Mouse (Mus musculus) olfactory bulb, adult 2 months (tissue): ENCODE data around the gene A430078G23Rik. TPM values are rescaled to one million over a fixed set of nuclear protein-coding genes. Genes with fewer than 3 reads are reported as not detected.
A peak's percentile ranks its signal among the peaks of the same experiment; 100 is the strongest.

ENCODE experiments used
- H3K27ac ChIP-seq: fragments of 200-500 bp; 2 replicates; pipeline ENCODE4 v1.5.1; 2012; ENCODE audit warnings: low read depth, low read length; ENCODE audit not compliant: insufficient read depth
- H3K4me1 ChIP-seq: fragments of 200-500 bp; 2 replicates; pipeline ENCODE4 v1.6.1; 2012; ENCODE audit warnings: low read length; ENCODE audit not compliant: control insufficient read depth, insufficient read depth
- H3K4me3 ChIP-seq: fragments of 200-500 bp; 2 replicates; pipeline ENCODE4 v1.5.1; 2012; ENCODE audit warnings: mild to moderate bottlenecking, low read depth, low read length, moderate library complexity; ENCODE audit not compliant: insufficient read depth
- CTCF ChIP-seq: fragments of 200-500 bp; IDR thresholded peaks from 2 replicates; pipeline ENCODE4 v1.5.1; 2012; ENCODE audit warnings: low read depth, mild to moderate bottlenecking, low read length, moderate library complexity; ENCODE audit not compliant: insufficient read depth
- POLR2A ChIP-seq: fragments of 200-500 bp; IDR thresholded peaks from 2 replicates; pipeline ENCODE4 v1.6.1; 2012; ENCODE audit warnings: mild to moderate bottlenecking, low read depth, low read length, moderate library complexity; ENCODE audit not compliant: insufficient read depth
- WGBS: fragments of 180-500 bp; shearing (Covaris S2); methylation state at CpG from one replicate; pipeline ENCODE4 v1.1.7; 2018; 5-methylcytosine and 5-hydroxymethylcytosine counted together
- polyA plus RNA-seq: library from polyadenylated mRNA; stranded (reverse); fragments of >200 nt; gene quantifications from 2 replicates; pipeline ENCODE4 v1.2.4, GENCODE M21; 2012; ENCODE audit warnings: low replicate concordance; ENCODE audit not compliant: missing spikeins, insufficient read depth, insufficient read length

The A430078G23Rik gene
- polyA plus RNA-seq, 1 experiment = not detected

DNA sequence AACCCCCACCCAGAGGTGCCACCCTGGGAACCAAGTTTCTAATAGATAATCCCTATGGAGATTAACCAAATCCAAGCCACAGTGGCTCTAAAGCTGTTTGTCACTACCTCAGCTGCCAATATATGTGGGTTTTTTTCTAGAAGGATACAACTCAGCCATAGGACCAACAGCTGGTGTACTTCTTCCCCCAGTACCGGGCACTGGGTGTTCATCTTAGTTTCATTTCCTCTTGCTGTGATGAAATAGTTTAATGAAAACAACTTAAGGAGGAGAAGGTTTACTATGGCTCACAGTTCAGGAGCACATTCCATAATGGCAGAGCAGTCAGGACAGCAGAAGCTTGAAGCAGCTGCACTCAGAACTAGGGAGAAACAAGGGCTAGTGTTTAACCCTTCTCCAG lies 14.9 kb downstream of the A430078G23Rik start:
- no peaks in the 10 kb centered on the region for H3K4me1 ChIP-seq
- H3K27ac ChIP-seq = no peak overlapping the region
- 65% methylated on average over 1 of the region's 1 CpGs for WGBS
- no peak overlapping the region for H3K4me3 ChIP-seq
- no peak for TF ChIP-seq POLR2A
- no peak for TF ChIP-seq CTCF

DNA sequence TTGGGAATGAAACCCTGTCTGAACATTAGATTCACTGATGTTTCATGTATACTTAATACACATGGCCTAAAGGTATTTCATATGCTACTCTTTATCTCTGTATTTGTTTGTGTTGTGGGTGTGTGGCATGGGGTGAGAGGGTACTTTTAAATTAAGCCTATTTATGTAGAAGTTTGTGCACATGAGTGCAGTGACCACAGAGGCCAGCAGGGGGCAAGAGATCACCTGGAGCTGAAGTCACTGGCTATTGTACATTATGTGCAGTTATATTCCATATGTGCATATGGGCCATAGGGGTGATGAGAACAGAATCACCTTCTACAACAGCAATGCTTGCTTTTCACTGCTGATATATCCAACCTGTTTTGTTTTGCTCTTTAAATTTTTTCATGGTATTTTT lies 22.5 kb downstream of the A430078G23Rik start:
- TF ChIP-seq CTCF = no peak
- no peak for TF ChIP-seq POLR2A
- Histone ChIP-seq H3K4me1 (no peaks in the 10 kb centered on the region), H3K4me3 (no peak overlapping the region), H3K27ac (no peak overlapping the region)

DNA sequence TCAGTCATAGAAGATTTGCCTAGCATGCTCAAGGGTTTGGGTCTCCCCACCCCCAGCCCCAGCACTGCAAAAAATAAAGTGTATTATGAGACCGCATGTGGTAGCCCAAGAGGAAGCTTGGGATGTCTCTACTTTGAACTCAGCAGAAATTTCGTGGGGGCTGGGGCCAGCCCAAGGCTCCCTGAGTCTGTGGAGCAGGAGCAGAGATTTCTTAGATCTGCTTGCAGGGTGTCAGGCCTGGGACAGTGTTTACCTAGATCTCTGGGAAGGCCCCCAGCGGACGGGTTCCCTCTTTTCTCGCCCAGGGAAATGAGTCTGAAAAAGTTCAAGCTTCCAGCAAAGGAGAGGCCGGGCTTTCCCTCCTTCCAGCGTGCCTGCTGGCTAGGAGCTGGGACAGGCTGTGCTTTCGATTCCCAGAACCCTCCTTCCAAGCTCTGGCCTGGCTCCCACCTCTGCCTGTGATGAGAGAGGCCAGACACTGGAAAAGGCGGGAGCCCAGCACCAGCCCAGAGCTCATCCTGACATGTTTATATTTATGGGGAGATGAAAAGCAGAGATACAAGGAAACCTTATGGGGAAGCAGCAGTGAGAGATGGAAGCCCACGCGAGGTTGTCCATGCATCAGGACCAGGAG lies 23.5 kb downstream of the A430078G23Rik start:
- 68% methylated on average over 11 of the region's 11 CpGs for WGBS

DNA sequence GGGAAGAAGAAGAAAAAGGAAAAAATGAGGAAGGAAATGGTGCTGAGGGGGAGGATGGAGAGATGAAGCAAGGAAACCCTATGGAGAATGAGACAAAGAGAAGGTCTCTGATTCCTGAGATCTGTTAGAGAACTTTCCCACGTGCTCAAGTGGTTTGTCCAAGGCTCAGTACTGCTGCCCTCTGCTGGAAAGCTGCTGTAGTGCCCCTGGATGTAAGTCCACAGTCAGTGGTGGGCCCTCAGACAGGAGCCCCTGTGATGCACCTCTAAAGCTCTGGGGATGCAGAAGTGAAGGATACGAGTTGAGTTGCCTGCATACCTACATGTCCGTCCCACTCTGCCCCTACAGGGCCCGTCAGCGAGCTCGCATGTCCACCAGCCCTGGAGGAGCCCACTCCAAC lies 34.1 kb downstream of the A430078G23Rik start:
- H3K4me3 ChIP-seq = no peak overlapping the region
- H3K27ac ChIP-seq = no peak overlapping the region
- 37% methylated on average over 6 of the region's 6 CpGs for WGBS
- TF ChIP-seq POLR2A (no peak), CTCF (peak; percentile 52)
- H3K4me1 ChIP-seq = 0 out of 2 replicates have a peak, but pooled peaks cover 2% of the 10 kb centered on the region

More for the DNA sequence above, 23.5 kb downstream of the A430078G23Rik start:
- Histone ChIP-seq H3K27ac (no peak overlapping the region), H3K4me1 (no peaks in the 10 kb centered on the region), H3K4me3 (no peak overlapping the region)
- no peak for TF ChIP-seq POLR2A

DNA sequence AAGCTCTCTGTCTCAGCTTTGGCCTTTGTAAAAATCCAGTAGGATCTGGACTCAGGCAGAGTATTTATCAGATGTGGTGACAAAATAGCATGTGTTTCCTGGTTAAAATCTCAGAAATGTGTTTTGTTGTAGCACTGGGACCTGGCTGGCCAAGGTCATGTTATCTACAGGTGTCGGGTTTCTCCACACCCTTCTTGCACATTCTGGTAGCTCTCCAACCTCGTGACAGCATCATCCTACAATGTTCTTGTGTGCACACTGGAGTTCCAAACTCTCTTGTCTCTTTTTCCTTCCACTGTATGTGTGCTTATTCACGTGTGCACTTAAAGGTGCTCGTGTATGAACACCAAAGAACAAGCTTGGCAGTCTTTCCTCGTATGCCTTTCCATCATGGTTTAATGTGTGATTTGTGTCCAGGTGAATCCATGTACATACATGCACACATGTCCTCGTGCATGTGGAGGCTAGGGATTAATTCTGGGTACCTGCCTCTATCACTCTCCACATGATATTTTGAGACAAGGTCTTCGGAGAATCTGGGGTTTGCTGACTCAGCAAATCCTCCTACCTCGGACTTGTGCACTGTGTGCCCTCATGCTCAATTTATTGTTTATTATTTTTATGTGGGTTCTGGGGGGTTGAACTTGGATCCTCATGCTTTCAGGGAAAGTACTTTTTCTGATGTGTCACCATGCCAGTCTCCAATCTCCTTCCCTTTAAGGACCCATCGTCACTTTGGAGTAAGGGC lies 35.5 kb downstream of the A430078G23Rik start:
- no peak overlapping the region for H3K4me3 ChIP-seq
- no peak overlapping the region for H3K27ac ChIP-seq
- 74% methylated on average over 9 of the region's 9 CpGs for WGBS
- TF ChIP-seq POLR2A (no peak), CTCF (no peak)
- 0 out of 2 replicates have a peak, but pooled peaks cover 7% of the 10 kb centered on the region for H3K4me1 ChIP-seq

DNA sequence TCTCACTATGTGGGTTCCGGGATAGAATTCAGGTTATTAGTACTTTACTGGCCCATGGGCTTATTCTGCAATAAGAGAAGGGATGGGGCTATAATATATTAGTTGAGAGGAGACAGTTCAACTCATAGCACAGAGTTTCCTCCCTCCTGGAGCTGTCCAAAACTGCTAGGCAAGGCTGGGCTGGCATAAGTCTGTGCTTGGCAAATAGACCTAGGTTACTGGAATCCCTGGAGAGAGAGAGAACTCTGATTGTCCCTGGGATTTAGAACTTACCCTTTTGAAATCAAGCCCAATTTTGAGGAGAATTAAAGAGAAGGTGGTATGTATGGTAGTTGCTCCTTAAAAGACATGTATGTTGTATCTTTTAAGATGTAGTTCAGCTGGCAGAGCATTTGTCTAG lies 36.3 kb downstream of the A430078G23Rik start:
- H3K4me3 ChIP-seq = no peak overlapping the region
- WGBS = 97% methylated on average over 1 of the region's 1 CpGs
- H3K27ac ChIP-seq = no peak overlapping the region
- H3K4me1 ChIP-seq = peaks cover 12% of the 10 kb centered on the region
- TF ChIP-seq CTCF = no peak
- no peak for TF ChIP-seq POLR2A

DNA sequence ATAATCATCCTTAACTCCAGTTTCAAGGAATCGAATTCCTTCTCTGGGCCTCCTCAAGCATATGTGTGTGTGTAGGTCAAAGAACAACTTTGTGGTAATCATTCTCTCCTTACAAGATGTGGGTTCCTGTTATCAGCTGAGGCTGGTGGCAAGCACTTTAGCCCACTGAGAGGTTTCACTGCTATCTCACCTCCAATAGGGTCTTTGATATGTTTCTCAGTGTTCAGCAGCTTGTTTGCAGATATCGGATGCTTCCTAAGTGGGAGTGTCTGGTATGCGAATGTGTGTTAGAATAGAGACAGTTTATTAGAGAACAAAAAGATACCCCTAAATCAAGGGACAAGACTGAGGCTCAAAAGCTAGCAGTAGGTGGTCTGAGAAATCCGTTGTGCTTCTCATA lies 39.1 kb downstream of the A430078G23Rik start:
- no peak for TF ChIP-seq POLR2A
- no peak for TF ChIP-seq CTCF
- Histone ChIP-seq H3K27ac (no peak overlapping the region), H3K4me3 (peak overlapping the region; percentile 88), H3K4me1 (peaks cover 12% of the 10 kb centered on the region)
- WGBS = 27% methylated on average over 4 of the region's 4 CpGs

DNA sequence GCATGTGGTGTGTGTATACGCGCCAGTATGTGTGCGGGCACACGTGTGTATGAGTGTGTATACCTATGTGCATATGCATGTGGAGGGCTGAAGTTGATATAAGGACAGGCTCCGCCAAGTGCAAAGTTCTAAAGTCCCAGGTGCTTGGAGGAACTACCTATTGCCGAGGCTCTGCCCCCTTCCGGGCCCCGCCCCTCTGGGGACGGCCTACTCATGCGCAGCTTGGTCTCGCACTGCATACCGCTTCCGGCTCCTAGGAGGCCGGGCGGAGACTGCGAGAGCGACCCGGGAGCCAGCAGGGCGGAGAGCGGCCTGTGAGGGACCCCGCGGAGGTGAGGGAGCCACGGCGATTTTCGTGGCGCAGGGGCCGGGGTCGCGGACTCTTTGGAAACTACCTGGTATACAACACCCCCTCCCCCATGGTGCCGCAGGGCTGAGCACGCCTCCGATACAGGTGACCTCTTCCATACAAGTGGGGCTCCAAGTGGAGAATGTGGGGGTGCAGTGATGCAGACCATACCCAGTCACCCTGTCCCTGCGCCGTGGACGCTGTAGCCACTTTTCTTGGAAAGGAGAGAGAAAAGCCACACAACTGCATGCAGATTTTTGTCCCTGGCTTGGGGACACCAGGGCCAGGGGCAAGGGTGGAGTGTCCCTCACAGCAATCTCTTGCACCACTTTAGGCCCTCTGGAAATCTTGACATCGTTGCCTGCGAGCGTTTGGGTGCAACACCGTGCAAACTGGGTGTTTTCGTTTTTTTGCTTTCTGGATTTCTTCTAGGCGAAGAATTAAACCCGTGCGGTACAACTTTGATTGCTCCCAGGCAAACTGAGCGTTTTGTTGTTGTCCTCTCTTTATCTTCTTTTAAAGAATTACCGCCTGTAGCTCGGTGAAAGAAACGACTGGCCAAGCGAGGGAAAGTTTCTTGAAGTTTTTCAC lies 39.8 kb downstream of the A430078G23Rik start, which contains the start of gene Arhgef18:
TSS of gene Arhgef18 (plus strand) at position 236 of the 940 bp plus-strand sequence.
- TF ChIP-seq CTCF (no peak), POLR2A (peak; percentile 85)
- H3K4me3 ChIP-seq = peak within 1 kb of the TSS; percentile 88
- WGBS = under 1% methylated on average over 48 of the region's 48 CpGs
- H3K27ac ChIP-seq = no peak within 1 kb of the TSS
- H3K4me1 ChIP-seq = peaks cover 12% of the 10 kb centered on the region

DNA sequence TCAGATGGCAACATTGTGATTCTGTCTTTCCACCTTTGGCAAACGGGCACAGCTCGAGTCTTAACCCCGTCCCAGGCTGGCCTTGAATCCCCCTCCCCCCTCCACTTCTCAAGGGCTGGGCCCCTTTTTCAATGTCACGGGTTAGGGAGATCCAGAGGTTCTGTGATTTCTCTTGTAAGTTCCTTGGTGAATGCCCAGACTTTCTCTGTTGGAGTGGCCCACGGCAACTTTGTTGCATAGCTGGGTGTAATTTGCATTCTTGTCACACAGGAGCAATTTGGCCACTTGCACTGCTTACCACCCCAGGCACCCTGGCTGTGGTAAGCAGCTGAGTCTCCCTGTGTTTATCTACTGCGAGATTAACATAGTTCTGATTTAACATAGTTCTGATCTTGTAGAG lies 41.4 kb downstream of the A430078G23Rik start:
- Histone ChIP-seq H3K27ac (no peak overlapping the region), H3K4me1 (peaks cover 12% of the 10 kb centered on the region), H3K4me3 (no peak overlapping the region)
- TF ChIP-seq POLR2A (no peak), CTCF (no peak)
- WGBS = 29% methylated on average over 6 of the region's 6 CpGs
